Mouse (Mus musculus): ENCODE data around the gene Tsc22d1. TPM values are rescaled to one million over a fixed set of nuclear protein-coding genes. Genes with fewer than 3 reads are reported as not detected.
A peak's percentile ranks its signal among the peaks of the same experiment; 100 is the strongest.

The Tsc22d1 gene
- total RNA-seq, 4 experiments from 2014 or later = 102 to 145 (median 124) TPM

GRCm38 (mm10) chr14:76514050-76514585 is 99.4 kb downstream of the Tsc22d1 start:
- DNase-seq (ENCODE audit: low spot score in 2 of 2) = no peak

- DNase-seq (ENCODE audit: low spot score in 2 of 2) = no peak
These were observed 100.9 kb downstream of the Tsc22d1 start for GRCm38 (mm10) chr14:76515620-76516019.

GRCm38 (mm10) chr14:76518217-76518616 is 103.5 kb downstream of the Tsc22d1 start:
- DNase-seq (ENCODE audit: low spot score in 2 of 2) = no peak

GRCm38 (mm10) chr14:76520606-76521005 is 105.8 kb downstream of the Tsc22d1 start:
- no peak for DNase-seq (ENCODE audit: low spot score in 2 of 2)

GRCm38 (mm10) chr14:76521308-76521707 is 106.5 kb downstream of the Tsc22d1 start:
- DNase-seq (ENCODE audit: low spot score in 2 of 2) = no peak

- DNase-seq (ENCODE audit: low spot score in 2 of 2) = no peak
These were observed 108.6 kb downstream of the Tsc22d1 start for GRCm38 (mm10) chr14:76523344-76523743.

GRCm38 (mm10) chr14:76526467-76526866 is 111.7 kb downstream of the Tsc22d1 start:
- DNase-seq (ENCODE audit: low spot score in 2 of 2) = peak; percentile 21 to 53

GRCm38 (mm10) chr14:76527030-76527719 is 112.4 kb downstream of the Tsc22d1 start:
- DNase-seq (ENCODE audit: low spot score in 2 of 2) = peak in 1 of 2 experiments; percentile 44

- DNase-seq (ENCODE audit: low spot score in 2 of 2) = no peak
These were observed 113.1 kb downstream of the Tsc22d1 start for GRCm38 (mm10) chr14:76527758-76528313.

GRCm38 (mm10) chr14:76528641-76529040 is 113.9 kb downstream of the Tsc22d1 start:
- peak; percentile 22 for DNase-seq (ENCODE audit: low spot score in 2 of 2)

GRCm38 (mm10) chr14:76531027-76531660 is 116.4 kb downstream of the Tsc22d1 start:
- no peak for DNase-seq (ENCODE audit: low spot score in 2 of 2)

GRCm38 (mm10) chr14:76532257-76533169 is 117.8 kb downstream of the Tsc22d1 start:
- DNase-seq (ENCODE audit: low spot score in 2 of 2) = no peak

- DNase-seq (ENCODE audit: low spot score in 2 of 2) = no peak
These were observed 118.5 kb downstream of the Tsc22d1 start for GRCm38 (mm10) chr14:76533170-76533815.

GRCm38 (mm10) chr14:76535096-76535495 is 120.3 kb downstream of the Tsc22d1 start:
- no peak for DNase-seq (ENCODE audit: low spot score in 2 of 2)

- no peak for DNase-seq (ENCODE audit: low spot score in 2 of 2)
These were observed 122.2 kb downstream of the Tsc22d1 start for GRCm38 (mm10) chr14:76536921-76537320.

GRCm38 (mm10) chr14:76540005-76540670 is 125.4 kb downstream of the Tsc22d1 start:
- no peak for DNase-seq (ENCODE audit: low spot score in 2 of 2)

GRCm38 (mm10) chr14:76541341-76541740 is 126.6 kb downstream of the Tsc22d1 start:
- DNase-seq (ENCODE audit: low spot score in 2 of 2) = no peak

GRCm38 (mm10) chr14:76544136-76544535 is 129.4 kb downstream of the Tsc22d1 start:
- no peak for DNase-seq (ENCODE audit: low spot score in 2 of 2)

- no peak for DNase-seq (ENCODE audit: low spot score in 2 of 2)
These were observed 140.7 kb downstream of the Tsc22d1 start for GRCm38 (mm10) chr14:76555263-76556030.
